In the genomic region with DNA sequence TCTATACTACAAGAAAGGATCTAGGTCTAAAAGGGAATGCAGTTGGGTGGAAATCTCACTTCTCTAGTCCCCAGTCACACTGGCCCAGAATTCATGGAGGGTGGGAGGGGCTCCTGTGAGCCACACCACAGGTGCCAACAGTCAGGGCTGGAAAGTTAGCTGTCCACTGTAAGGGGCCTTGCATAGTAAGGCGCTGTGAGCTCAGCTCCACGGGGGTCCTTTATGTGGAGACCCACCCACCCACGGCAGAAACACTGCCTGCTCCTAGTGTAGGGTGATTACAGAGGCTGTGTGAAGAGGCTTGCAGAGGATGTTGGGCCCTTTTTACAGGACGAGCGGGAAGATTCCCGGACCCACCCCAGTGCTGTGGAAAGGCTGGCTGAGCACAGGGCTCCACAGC, we compare ENCODE assay signal across 28 mouse cellular contexts. TPM values are rescaled to one million over a fixed set of nuclear protein-coding genes. Genes with fewer than 3 reads are reported as not detected.
A peak's percentile ranks its signal among the peaks of the same experiment; 100 is the strongest.
DNase-seq lines count a peak whose midpoint lies in the region; ATAC-seq and TF ChIP-seq lines count a peak whose summit lies in the region.
"Had no signal": no experiment of that assay in that cellular context is flagged by ENCODE, and none has a peak within 500 bp of the region (broad histone marks: within the 10 kb centered on the region; RNA-seq: fewer than 3 reads in every experiment).

No protein-coding gene starts in this region.

- 48% methylated on average over 6 of the region's 6 CpGs for WGBS in midbrain, embryonic 12.5 days
- 56% methylated on average over 6 of the region's 6 CpGs for WGBS in midbrain, embryonic 13.5 days

- no peak overlapping the region for H3K9ac ChIP-seq in midbrain, embryonic 12.5 days (replicated peaks)
- H3K9ac ChIP-seq in midbrain, embryonic 13.5 days (replicated peaks) = no peak overlapping the region
- H3K9ac ChIP-seq: embryonic facial prominence, embryonic 12.5 days; embryonic facial prominence, embryonic 15.5 days; forebrain, postnatal 0 days; heart, embryonic 13.5 days; hindbrain, embryonic 12.5 days had no signal

- H3K4me2 ChIP-seq in midbrain, embryonic 12.5 days (replicated peaks) = no peak overlapping the region
- H3K4me2 ChIP-seq in midbrain, embryonic 13.5 days (replicated peaks) = no peak overlapping the region
- H3K4me2 ChIP-seq: embryonic facial prominence, embryonic 12.5 days; embryonic facial prominence, embryonic 15.5 days; heart, embryonic 13.5 days; hindbrain, embryonic 12.5 days had no signal

- TF ChIP-seq POLR2A in cortical plate, adult 2 months (IDR thresholded peaks at IDR 0.05; ENCODE audit: extremely low read depth, insufficient read depth, low read length) = 0 out of 2 replicates have a peak, but pooled peaks have one; percentile 7

- peaks cover 76% of the 10 kb centered on the region for H3K36me3 ChIP-seq in midbrain, embryonic 12.5 days
- peaks cover 83% of the 10 kb centered on the region for H3K36me3 ChIP-seq in midbrain, embryonic 13.5 days

- 0 out of 2 replicates have a peak, but pooled peaks have one; percentile 7 for ATAC-seq in frontal cortex, adult (ENCODE audit: low TSS enrichment)
- ATAC-seq in midbrain, embryonic 12.5 days (ENCODE audit: low FRiP score, low read depth) = peak; percentile 32; the same call in 1 of the 2 replicates
- no peak; the same call in 1 of the 2 replicates for ATAC-seq in midbrain, embryonic 13.5 days
- ATAC-seq: forebrain, embryonic 14.5 days; forebrain, postnatal 0 days; intestine, postnatal 0 days; Patski had no signal

- H3K4me1 ChIP-seq in midbrain, embryonic 12.5 days = peaks cover 23% of the 10 kb centered on the region
- H3K4me1 ChIP-seq in midbrain, embryonic 13.5 days (replicated peaks) = peaks cover 24% of the 10 kb centered on the region
- H3K4me1 ChIP-seq in cortical plate, adult 2 months (ENCODE audit: control insufficient read depth, insufficient read depth, low read length) = no peaks in the 10 kb centered on the region

- H3K27me3 ChIP-seq in midbrain, embryonic 12.5 days = peaks cover 65% of the 10 kb centered on the region
- H3K27me3 ChIP-seq in midbrain, embryonic 13.5 days = peaks cover 58% of the 10 kb centered on the region
- H3K27me3 ChIP-seq: Patski had no signal

- H3K9me3 ChIP-seq in midbrain, embryonic 12.5 days = no peaks in the 10 kb centered on the region
- no peaks in the 10 kb centered on the region for H3K9me3 ChIP-seq in midbrain, embryonic 13.5 days
- H3K9me3 ChIP-seq: embryonic facial prominence, embryonic 15.5 days; heart, embryonic 10.5 days; heart, embryonic 13.5 days; hindbrain, embryonic 12.5 days had no signal

- no peak for TF ChIP-seq CTCF in cortical plate, adult 2 months (IDR thresholded peaks at IDR 0.05; ENCODE audit: extremely low read depth, insufficient read depth, low read length)

- peak; percentile 55 for DNase-seq in cerebellum, adult 11-12 months
- no peak for DNase-seq in cerebellum, postnatal 4 days (ENCODE audit: low spot score in 2 of 2)
- no peak for DNase-seq in frontal cortex, postnatal 25 days (ENCODE audit: low spot score in 2 of 2)
- DNase-seq: adrenal gland, postnatal 10 days; adrenal gland, postnatal 36 days; cerebellum, adult 8-10 months; cerebellum, postnatal 36 days; forebrain, postnatal 0 days; gastrocnemius, postnatal 10 days; gastrocnemius, postnatal 36 days; heart, adult 2 months; heart, postnatal 14 days; heart, postnatal 4 days had no signal

- no peak overlapping the region for H3K27ac ChIP-seq in midbrain, embryonic 12.5 days (replicated peaks)
- H3K27ac ChIP-seq in midbrain, embryonic 13.5 days = no peak overlapping the region
- H3K27ac ChIP-seq in cortical plate, adult 2 months (ENCODE audit: insufficient read depth, low read length) = no peak overlapping the region
- H3K27ac ChIP-seq: embryonic facial prominence, embryonic 12.5 days; embryonic facial prominence, embryonic 15.5 days; heart, adult 2 months; heart, embryonic 10.5 days; heart, embryonic 13.5 days; hindbrain, embryonic 12.5 days had no signal

- H3K4me3 ChIP-seq in midbrain, embryonic 12.5 days = no peak overlapping the region
- no peak overlapping the region; the same call in 1 of the 2 replicates for H3K4me3 ChIP-seq in midbrain, embryonic 13.5 days (replicated peaks)
- no peak overlapping the region for H3K4me3 ChIP-seq in cortical plate, adult 2 months (ENCODE audit: insufficient read depth, low read length)
- H3K4me3 ChIP-seq: embryonic facial prominence, embryonic 15.5 days; heart, adult 2 months; heart, embryonic 10.5 days; heart, embryonic 13.5 days; hindbrain, embryonic 12.5 days had no signal

RNA-seq across cellular contexts. Expression of gene Zfp12, which starts 17.1 kb away (rescaled TPM):
- 28.2 and 29.0 TPM in 2 replicates for polyA plus RNA-seq in midbrain, embryonic 12.5 days (2016; fragmentation: Nextera tagmentation; extraction: Ambion mirVana)
- polyA plus RNA-seq in midbrain, embryonic 13.5 days (2015; fragmentation: Nextera tagmentation; extraction: Ambion mirVana) = 24.3 and 25.1 TPM in 2 replicates
- polyA plus RNA-seq in cortical plate, adult 2 months (2012; rRNA removed) = 21.9 and 22.7 TPM in 2 replicates

RNA-seq across cellular contexts. Expression of gene Zfp316, which starts 17.8 kb away (rescaled TPM):
- 17.9 and 18.4 TPM in 2 replicates for polyA plus RNA-seq in midbrain, embryonic 12.5 days (2016; fragmentation: Nextera tagmentation; extraction: Ambion mirVana)
- 8.2 and 12.1 TPM in 2 replicates for polyA plus RNA-seq in midbrain, embryonic 13.5 days (2015; fragmentation: Nextera tagmentation; extraction: Ambion mirVana)
- polyA plus RNA-seq in cortical plate, adult 2 months (2012; rRNA removed) = 13.9 and 15.8 TPM in 2 replicates

RNA-seq across cellular contexts. Expression of gene Spdye4a, which starts 25.3 kb away (rescaled TPM):
- not detected in 2 replicates for polyA plus RNA-seq in midbrain, embryonic 12.5 days (2016; fragmentation: Nextera tagmentation; extraction: Ambion mirVana)
- polyA plus RNA-seq in midbrain, embryonic 13.5 days (2015; fragmentation: Nextera tagmentation; extraction: Ambion mirVana) = not detected in 2 replicates
- 0.11 TPM in 1 of 2 replicates, not detected in the other for polyA plus RNA-seq in cortical plate, adult 2 months (2012; rRNA removed)
- polyA plus RNA-seq: embryonic facial prominence, embryonic 12.5 days; embryonic facial prominence, embryonic 15.5 days; forebrain, embryonic 11.5 days; forebrain, embryonic 14.5 days; forebrain, postnatal 0 days; heart, embryonic 10.5 days; heart, embryonic 13.5 days; heart, embryonic 16.5 days; hindbrain, embryonic 12.5 days; intestine, embryonic 14.5 days; intestine, postnatal 0 days; Patski had no signal

RNA-seq across cellular contexts. Expression of gene Zfp853, which starts 41.4 kb away (rescaled TPM):
- 0.08 TPM in 1 of 2 replicates, not detected in the other for polyA plus RNA-seq in midbrain, embryonic 12.5 days (2016; fragmentation: Nextera tagmentation; extraction: Ambion mirVana)
- polyA plus RNA-seq in midbrain, embryonic 13.5 days (2015; fragmentation: Nextera tagmentation; extraction: Ambion mirVana) = 0.05 and 0.06 TPM in 2 replicates
- polyA plus RNA-seq in cortical plate, adult 2 months (2012; rRNA removed) = 10.4 and 11.8 TPM in 2 replicates
- polyA plus RNA-seq: forebrain, embryonic 11.5 days; forebrain, embryonic 14.5 days; heart, embryonic 10.5 days; heart, embryonic 16.5 days; hindbrain, embryonic 12.5 days; intestine, embryonic 14.5 days; intestine, postnatal 0 days; Patski had no signal
